Mouse (Mus musculus) stomach, postnatal 0 days (tissue): ENCODE results near the gene Thbs3.

Experiments used
- CTCF ChIP-seq: IDR thresholded peaks from 2 replicates; pipeline ENCODE4 v1.5.1; 2016; ENCODE audit warnings: antibody characterized with exemption, low read depth, mild to moderate bottlenecking, moderate library complexity
- EP300 ChIP-seq: optimal IDR thresholded peaks from 2 replicates; pipeline ENCODE3; 2016; ENCODE audit warnings: antibody characterized with exemption

DNA sequence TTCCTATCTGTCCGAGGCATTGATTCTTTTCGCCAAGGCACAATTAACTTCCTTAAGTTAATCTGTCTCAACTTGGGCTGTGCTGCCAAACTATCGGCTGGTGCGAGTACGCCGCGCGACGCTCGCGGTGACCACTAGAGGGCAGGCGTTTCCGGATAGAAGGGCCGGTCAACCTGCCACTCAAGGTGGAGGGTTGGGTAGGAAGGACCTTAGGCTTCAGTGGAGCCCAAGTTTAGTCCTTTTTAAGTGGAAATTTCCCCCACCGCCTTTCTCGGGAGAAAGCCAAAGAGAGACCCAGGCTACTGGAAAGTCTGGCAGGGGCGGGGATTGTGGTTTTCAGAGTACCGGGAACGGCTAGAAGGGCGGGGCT, 13.2 kb downstream of the Thbs3 start:
- TF ChIP-seq CTCF (peak; percentile 98), EP300 (no peak)
